Mouse (Mus musculus) embryo, embryonic 10.5 days (tissue): ENCODE results near the gene Zfp777.

Experiments used
- DNase-seq: peaks from one replicate; pipeline ENCODE4 v3.0.0-alpha.2; 2015; ENCODE audit warnings: low spot score

The Zfp777 gene

DNA sequence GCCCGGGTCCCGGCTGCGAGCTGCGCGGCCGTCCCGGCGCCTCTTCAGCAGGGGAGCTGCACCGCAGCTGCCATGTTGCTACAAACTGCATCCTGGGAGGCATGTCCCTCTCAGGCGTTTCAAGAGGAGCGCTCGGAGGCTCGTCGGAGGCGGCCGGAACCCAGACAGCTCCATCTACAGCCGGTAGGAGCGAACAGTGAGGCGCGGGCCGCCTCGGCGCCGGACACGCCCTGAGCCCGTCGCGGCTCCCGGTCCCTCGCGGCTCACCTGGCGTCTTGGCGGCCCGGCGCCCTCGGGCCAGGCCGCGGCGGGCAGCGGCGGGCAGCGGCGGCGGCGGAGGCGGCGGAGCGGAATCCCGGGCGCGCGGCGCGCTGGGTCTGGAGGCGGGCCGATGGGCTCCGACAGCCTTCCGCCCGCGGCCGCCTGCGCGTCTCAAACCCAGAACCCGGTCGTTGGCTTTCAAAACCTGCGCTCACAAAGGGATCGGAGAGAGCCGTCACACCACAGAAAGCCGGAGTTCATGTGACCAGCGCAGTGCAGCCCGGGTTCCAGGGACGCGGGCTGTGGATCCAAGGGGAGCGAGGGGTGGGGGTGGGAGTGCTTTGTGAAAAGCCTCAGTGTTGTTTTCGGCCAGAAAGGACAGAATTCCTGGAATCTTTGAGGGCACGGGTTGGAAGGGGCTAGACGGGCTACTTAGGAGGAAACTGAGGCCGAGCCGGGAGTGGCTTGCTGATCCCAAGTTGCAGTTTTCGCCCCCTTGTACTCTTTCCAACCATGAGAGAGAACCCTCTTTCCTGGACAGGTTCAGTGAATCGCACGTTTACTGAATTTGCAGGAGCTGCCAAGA is at the start of gene Zfp777:
Gene Zfp777, minus strand, starts transcription at position 486 of the 847 bp plus-strand sequence.
- DNase-seq: peak; percentile 81

GRCm38 (mm10) chr6:48086957-48087715 is 38.4 kb upstream of the Zfp777 start:
- peak; percentile 21 for DNase-seq

GRCm38 (mm10) chr6:48086471-48086878 is 37.8 kb upstream of the Zfp777 start, which contains the start of gene Zfp746:
Zfp746 (minus strand) TSS chr6:48086593.
- peak; percentile 89 for DNase-seq

DNA sequence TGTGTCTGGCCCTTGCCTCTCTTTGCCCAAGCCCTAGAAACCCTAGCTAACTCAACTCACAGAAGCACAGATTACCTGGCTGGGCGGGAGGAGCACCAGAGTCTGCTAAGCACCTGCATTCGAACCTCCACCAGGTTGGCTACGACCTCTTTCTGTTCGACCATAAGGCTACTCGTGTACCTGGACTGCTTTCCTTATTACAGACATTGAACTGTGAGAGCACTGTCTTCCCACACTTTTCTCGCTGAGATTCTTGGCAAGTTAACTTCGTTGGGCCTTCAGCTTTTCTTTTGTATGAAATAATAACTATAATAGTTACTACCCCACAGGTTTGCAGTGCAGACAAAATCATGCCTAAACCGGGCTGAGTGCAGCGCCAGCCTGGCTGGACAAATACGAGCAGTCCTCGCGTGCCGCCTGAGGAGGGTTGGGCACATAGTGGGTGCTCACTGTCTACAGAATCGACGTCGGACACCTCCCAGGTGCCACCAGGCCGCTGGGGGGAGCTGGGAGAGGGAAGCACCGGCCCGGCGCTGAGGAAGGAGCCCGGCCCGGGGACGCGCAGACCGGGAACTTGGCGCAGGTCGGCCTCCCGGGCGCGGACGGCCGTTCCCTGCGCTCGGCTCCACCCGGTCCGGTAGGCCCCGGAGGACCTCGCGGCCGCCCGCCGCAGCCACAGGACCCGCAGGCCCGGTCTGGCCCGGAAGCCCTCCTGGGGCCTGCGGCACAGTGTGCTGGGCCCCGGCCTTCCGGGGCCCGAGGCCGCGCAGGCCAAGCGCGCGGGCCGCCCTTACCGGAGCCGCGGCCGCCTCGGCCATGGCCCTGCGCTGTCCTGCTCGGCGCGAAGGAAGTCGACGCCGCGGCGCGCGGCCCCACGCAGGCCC is 37.1 kb upstream of the Zfp777 start:
- DNase-seq: peak; percentile 68

GRCm38 (mm10) chr6:48083733-48084191 is 35.1 kb upstream of the Zfp777 start:
- DNase-seq: no peak

GRCm38 (mm10) chr6:48081952-48082351 is 33.2 kb upstream of the Zfp777 start:
- DNase-seq: no peak

DNA sequence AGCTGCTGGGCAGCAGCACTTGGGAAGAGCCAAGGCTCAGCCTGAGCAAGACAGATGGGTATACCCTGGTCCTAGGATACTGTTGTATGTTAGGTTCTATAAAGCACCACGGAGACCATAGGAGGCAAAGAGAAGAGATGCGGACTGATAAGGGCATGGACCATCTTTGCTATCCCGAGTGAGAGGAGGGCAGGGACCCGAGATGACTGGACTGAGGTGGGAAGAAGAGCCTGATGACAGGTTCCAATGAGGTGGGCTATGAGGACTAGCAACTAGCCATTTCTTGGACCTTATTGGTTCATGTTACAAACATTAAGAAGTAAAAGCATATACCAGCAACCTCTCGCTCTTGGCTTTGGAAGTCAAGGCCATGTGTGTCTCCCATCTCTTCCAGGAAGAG is 32.3 kb upstream of the Zfp777 start:
- no peak for DNase-seq

GRCm38 (mm10) chr6:48073316-48073715 is 24.6 kb upstream of the Zfp777 start:
- DNase-seq: no peak

- no peak for DNase-seq
Measured at GRCm38 (mm10) chr6:48067492-48067891, 18.8 kb upstream of the Zfp777 start.

DNA sequence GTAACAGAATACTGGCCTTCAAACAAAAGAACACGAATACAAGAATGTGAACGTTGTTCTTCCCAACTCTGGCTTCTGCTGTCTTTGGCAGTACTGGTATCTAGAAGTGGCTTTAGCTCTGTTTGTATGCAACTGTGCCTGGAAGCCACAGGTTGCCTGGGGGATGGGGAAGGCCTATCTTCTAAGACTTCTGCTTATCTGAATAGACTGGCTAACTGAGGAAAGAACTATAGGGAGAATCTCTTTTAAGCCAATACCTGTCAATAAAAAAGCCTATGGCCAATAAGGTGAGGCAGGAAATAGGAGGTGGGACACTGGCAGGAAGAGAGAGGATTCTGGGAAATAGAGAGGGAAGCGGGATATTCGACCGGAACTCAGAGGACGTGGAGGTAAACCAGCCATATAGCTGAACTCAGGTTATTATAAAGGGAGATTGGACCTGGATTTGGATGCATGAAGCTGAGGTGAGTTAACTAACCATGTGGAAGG is 16.9 kb upstream of the Zfp777 start:
- no peak for DNase-seq

- DNase-seq: no peak
Measured at GRCm38 (mm10) chr6:48064451-48064850, 15.7 kb upstream of the Zfp777 start.

DNA sequence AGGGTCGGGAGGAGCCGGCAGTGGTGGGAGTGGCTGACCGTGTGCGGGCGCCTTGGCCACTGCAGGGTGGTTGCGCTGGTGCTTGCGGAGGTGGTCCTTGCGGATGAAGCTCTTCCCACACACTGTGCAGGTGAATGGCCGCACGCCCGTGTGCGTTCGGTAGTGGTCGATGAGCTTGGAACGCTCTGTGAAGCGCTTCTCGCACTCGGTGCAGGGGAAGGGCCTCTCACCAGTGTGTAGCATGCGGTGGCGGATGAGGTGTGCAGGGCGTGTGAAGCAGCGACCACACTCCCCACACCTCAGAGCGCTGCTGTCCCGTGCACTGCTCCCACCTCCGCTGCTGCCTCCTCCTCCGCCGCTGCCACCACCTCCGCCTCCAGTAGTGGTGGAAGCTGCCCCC is 15.2 kb upstream of the Zfp777 start:
- no peak for DNase-seq

DNA sequence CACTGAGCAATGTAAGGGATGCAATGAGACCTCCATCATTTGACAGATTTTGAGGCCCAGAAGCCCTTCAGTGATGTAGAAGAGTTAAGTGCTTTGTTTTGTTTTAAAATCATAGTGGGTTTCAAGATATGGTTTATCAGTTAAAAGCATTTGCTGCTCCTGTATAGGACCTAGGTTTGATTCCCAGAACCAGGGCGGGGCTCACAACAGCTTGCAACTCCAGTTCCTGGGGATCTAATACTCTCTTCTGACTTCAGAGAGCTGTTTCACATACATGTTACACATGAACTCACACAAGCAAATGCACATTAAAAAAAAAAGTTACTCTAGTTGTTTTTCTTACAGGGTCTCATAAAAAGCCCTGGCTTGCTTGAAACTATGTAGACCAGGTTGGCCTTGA is 12.2 kb upstream of the Zfp777 start:
- DNase-seq: no peak

GRCm38 (mm10) chr6:48060421-48060820 is 11.7 kb upstream of the Zfp777 start:
- DNase-seq: no peak

DNA sequence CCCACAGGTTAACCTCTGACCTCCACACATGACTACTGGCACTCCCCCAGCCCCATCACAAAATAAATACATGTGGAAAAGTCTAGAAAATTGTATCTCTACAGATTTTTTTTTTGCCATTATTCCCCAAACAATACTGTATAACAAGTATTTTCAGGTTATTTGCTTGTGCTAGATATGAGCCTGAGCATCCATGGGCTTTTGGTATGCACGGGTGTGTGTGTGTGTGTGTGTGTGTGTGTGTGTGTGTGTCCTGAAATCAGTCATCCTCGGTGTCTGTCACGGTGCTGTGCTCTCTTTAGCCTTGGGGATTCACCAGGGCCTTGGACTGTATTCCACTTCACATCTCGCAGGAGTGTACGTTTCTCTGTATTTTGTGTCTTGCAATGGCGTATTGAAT is 3.4 kb upstream of the Zfp777 start:
- DNase-seq: no peak

DNA sequence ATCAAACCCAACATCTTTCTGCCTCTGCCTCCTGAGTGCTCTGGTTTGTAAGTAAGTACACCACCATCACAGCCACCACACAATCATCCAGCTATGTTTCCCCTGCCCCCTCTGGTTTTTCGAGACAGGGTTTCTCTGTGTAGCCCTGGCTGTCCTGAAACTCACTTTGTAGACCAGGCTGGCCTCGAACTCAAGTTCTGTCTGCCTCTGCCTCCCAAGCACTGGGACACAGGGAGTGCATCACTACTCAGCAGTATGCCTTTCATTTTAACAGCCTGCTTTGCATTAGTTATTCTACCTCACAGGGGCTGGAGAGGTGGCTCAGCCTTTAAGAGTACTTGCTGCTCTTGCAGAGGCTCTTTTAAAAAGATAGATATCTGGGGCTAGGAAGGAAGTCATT is 3.0 kb upstream of the Zfp777 start:
- DNase-seq: no peak

- no peak for DNase-seq
Measured at GRCm38 (mm10) chr6:48049273-48050065, 758 bp upstream of the Zfp777 start.

DNA sequence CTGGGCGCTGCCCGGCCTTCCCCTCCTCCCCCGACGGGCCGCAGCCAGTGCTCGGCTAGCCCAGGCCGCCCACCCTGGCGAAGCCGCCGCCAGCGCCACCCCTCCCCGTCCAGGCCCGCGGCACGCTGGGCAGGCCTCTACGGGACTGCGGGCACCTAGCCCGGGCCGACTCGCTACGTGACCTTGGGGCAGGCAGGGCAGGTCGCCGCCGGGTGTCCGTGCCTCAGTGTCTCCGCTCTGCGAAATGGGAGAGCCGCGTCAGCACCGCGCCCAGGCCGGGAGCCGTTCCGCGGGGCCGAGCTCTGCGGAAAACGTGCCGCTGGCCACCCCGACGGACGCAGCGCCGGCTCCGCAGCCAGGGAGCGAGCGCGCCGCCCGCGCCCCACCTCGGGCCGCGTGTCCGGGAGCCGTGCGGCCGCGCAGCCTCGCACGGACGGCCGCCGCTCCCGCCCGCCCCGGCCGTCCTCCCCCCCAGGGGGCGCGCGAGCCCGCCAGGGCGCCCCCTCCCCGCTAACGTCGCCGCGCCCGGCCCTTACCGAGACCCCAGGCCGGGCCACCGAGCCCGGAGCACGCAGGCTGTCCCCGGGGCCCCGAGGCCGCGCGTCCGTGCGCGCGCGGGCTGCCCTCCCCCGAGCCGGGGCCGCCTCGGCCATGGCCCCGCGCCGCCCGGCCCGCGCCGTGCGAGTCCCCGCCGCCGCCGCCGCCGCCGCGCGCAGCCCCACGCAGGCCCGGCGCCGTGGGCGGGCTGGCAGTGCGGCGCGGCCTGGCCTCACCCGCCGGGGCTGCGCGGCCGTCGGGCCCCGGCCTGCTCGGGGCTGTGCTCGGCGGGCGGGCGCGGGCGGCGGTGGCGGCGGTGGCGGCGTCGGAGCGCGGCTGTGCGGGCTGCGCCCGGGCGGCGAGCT is 1.0 kb downstream of the Zfp777 start:
- DNase-seq: peak; percentile 43

GRCm38 (mm10) chr6:48047114-48047449 is 1.6 kb downstream of the Zfp777 start:
- peak; percentile 44 for DNase-seq

- no peak for DNase-seq
Measured at GRCm38 (mm10) chr6:48032661-48033060, 16.1 kb downstream of the Zfp777 start.
